Mouse (Mus musculus) embryonic facial prominence, embryonic 11.5 days (tissue): ENCODE measurements around the gene Pak1. TPM values are rescaled to one million over a fixed set of nuclear protein-coding genes. Genes with fewer than 3 reads are reported as not detected.

Source experiments
- ATAC-seq: fragments of 200-750 bp; cut with Nextera tagmentation; replicated peaks from 2 replicates; pipeline ENCODE4 v1.8.0; 2017; ENCODE audit warnings: low read depth; ENCODE audit not compliant: insufficient number of reproducible peaks, low FRiP score, low TSS enrichment
- DNase-seq: peaks from one replicate; pipeline ENCODE4 v3.0.0-alpha.2; 2015; ENCODE audit warnings: low spot score
- H3K27ac ChIP-seq: fragments of 300-500 bp; sonication (generic); replicated peaks from 2 replicates; pipeline ENCODE4 v1.5.1; 2014; ENCODE audit warnings: mild to moderate bottlenecking, low read depth, low read length, control low read depth
- H3K27me3 ChIP-seq: fragments of 300-500 bp; sonication (generic); 2 replicates; pipeline ENCODE4 v1.6.1; 2014; ENCODE audit warnings: mild to moderate bottlenecking, low read length, moderate library complexity, mixed read lengths; ENCODE audit not compliant: control insufficient read depth, insufficient read depth
- H3K36me3 ChIP-seq: fragments of 300-500 bp; sonication (generic); replicated peaks from 2 replicates; pipeline ENCODE4 v1.6.1; 2014; ENCODE audit warnings: low read depth, mild to moderate bottlenecking, low read length, moderate library complexity, mixed read lengths; ENCODE audit not compliant: control insufficient read depth, insufficient read depth
- H3K4me1 ChIP-seq: fragments of 300-500 bp; sonication (generic); 2 replicates; pipeline ENCODE4 v1.6.1; 2014; ENCODE audit warnings: low read length, mixed read lengths; ENCODE audit not compliant: control insufficient read depth, insufficient read depth
- H3K4me2 ChIP-seq: fragments of 300-500 bp; sonication (generic); 2 replicates; pipeline ENCODE4 v1.6.1; 2014; ENCODE audit warnings: low read depth, mild to moderate bottlenecking, control low read depth, low read length, moderate library complexity
- H3K4me3 ChIP-seq: fragments of 300-500 bp; sonication (generic); 2 replicates; pipeline ENCODE4 v1.5.1; 2014; ENCODE audit warnings: low read depth, low read length, control low read depth
- H3K9ac ChIP-seq: fragments of 300-500 bp; sonication (generic); replicated peaks from 2 replicates; pipeline ENCODE4 v1.6.1; 2014; ENCODE audit warnings: mild to moderate bottlenecking, control low read depth, low read length
- H3K9me3 ChIP-seq: fragments of 300-500 bp; sonication (generic); replicated peaks from 2 replicates; pipeline ENCODE4 v1.6.1; 2016; ENCODE audit warnings: mild to moderate bottlenecking, low read length, inconsistent platforms, mixed read lengths; ENCODE audit not compliant: control insufficient read depth
- WGBS: fragments of 180-500 bp; shearing (Covaris S2); extraction: QIAGEN DNeasy Blood & Tissue Kit; methylation state at CpG from one replicate; pipeline ENCODE4 v1.1.7; 2014; 5-methylcytosine and 5-hydroxymethylcytosine counted together
- polyA plus RNA-seq: library from polyadenylated mRNA; unstranded; fragments of >200 nt; fragmentation: Nextera tagmentation; extraction: Ambion mirVana; gene quantifications from 2 replicates; pipeline ENCODE4 v1.2.1, GENCODE M21; 2014

Pak1 gene
- polyA plus RNA-seq, 1 experiment from 2014 or later = 51.4 TPM

GRCm38 (mm10) chr7:97769020-97769419 is 19.3 kb upstream of the Pak1 start:
- Histone ChIP-seq H3K27ac (no peak overlapping the region), H3K27me3 (no peaks in the 10 kb centered on the region), H3K36me3 (no peaks in the 10 kb centered on the region), H3K9ac (no peak overlapping the region), H3K9me3 (no peaks in the 10 kb centered on the region), H3K4me2 (no peak overlapping the region), H3K4me3 (no peak overlapping the region), H3K4me1 (no peaks in the 10 kb centered on the region)
- ATAC-seq = no peak
- 75% methylated on average over 4 of the region's 4 CpGs for WGBS
- DNase-seq = no peak

GRCm38 (mm10) chr7:97770841-97771620 is 17.3 kb upstream of the Pak1 start:
- 88% methylated on average over 6 of the region's 6 CpGs for WGBS
- no peak overlapping the region for H3K9ac ChIP-seq
- no peak overlapping the region for H3K27ac ChIP-seq
- no peak overlapping the region for H3K4me3 ChIP-seq
- no peak for DNase-seq
- H3K9me3 ChIP-seq = no peaks in the 10 kb centered on the region
- no peaks in the 10 kb centered on the region for H3K36me3 ChIP-seq
- no peak for ATAC-seq
- no peaks in the 10 kb centered on the region for H3K4me1 ChIP-seq
- no peaks in the 10 kb centered on the region for H3K27me3 ChIP-seq
- H3K4me2 ChIP-seq = no peak overlapping the region

- H3K27me3 ChIP-seq = no peaks in the 10 kb centered on the region
- no peak overlapping the region for H3K4me2 ChIP-seq
- 42% methylated on average over 3 of the region's 3 CpGs for WGBS
- ATAC-seq (no peak), DNase-seq (no peak)
- H3K4me3 ChIP-seq = no peak overlapping the region
- H3K4me1 ChIP-seq = no peaks in the 10 kb centered on the region
- no peak overlapping the region for H3K27ac ChIP-seq
- no peaks in the 10 kb centered on the region for H3K36me3 ChIP-seq
- no peaks in the 10 kb centered on the region for H3K9me3 ChIP-seq
- no peak overlapping the region for H3K9ac ChIP-seq
These were observed 13.0 kb upstream of the Pak1 start for GRCm38 (mm10) chr7:97775380-97775779.

DNA sequence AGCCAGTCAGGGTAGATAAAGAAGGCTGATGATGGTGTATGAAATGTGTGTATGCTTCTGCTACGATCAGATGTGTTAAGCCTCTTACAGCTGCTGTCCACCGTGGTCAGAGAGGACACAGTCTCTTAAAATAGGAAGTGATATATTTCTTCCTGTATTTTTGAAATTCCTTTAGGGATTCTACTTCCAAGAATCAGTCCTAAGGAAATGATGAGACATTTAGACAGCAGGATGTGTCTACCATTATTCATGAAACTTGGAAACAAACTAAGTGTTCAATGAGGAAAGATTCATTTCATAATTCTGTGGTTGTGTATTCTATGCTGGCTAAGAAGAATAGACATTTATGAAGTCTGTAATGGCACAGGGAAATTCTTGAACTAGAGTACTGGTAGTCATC is 12.4 kb upstream of the Pak1 start:
- DNase-seq (no peak), ATAC-seq (no peak)
- Histone ChIP-seq H3K27ac (no peak overlapping the region), H3K4me3 (no peak overlapping the region), H3K4me2 (no peak overlapping the region), H3K36me3 (no peaks in the 10 kb centered on the region), H3K9me3 (no peaks in the 10 kb centered on the region), H3K9ac (no peak overlapping the region), H3K27me3 (no peaks in the 10 kb centered on the region), H3K4me1 (no peaks in the 10 kb centered on the region)
- WGBS = 86% methylated on average over 2 of the region's 2 CpGs

- H3K4me2 ChIP-seq = no peak overlapping the region
- H3K9ac ChIP-seq = no peak overlapping the region
- ATAC-seq (no peak), DNase-seq (no peak)
- H3K36me3 ChIP-seq = no peaks in the 10 kb centered on the region
- no peak overlapping the region for H3K27ac ChIP-seq
- no peaks in the 10 kb centered on the region for H3K27me3 ChIP-seq
- WGBS = 94% methylated on average over 4 of the region's 4 CpGs
- no peaks in the 10 kb centered on the region for H3K9me3 ChIP-seq
- H3K4me3 ChIP-seq = no peak overlapping the region
- H3K4me1 ChIP-seq = no peaks in the 10 kb centered on the region
These were observed 11.2 kb upstream of the Pak1 start for GRCm38 (mm10) chr7:97777191-97777590.

GRCm38 (mm10) chr7:97780222-97780621 is 8.1 kb upstream of the Pak1 start:
- Histone ChIP-seq H3K9me3 (no peaks in the 10 kb centered on the region), H3K36me3 (no peaks in the 10 kb centered on the region), H3K27ac (no peak overlapping the region), H3K4me1 (no peaks in the 10 kb centered on the region), H3K9ac (no peak overlapping the region), H3K4me2 (no peak overlapping the region), H3K4me3 (no peak overlapping the region), H3K27me3 (no peaks in the 10 kb centered on the region)
- ATAC-seq (no peak), DNase-seq (no peak)
- 96% methylated on average over 1 of the region's 1 CpGs for WGBS

DNA sequence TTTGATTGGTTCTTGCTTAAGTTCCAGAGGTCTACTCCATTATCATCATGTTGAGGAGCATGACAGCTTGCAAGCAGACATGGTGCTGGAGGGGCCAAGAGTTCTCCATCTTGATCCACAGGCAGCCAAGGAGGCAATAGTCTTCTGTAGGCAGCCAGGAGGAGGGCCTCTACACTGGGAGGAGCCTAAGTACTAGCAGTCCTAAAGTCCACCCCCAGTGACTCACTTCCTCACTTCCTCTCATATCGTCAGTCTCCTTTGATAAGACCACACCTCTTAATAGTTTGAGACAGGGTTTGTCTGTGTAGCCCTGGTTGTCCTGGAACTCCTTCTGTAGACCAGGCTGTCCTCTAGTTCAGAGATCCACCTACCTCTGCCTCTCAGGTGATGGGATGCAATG is 7.5 kb upstream of the Pak1 start:
- no peak for DNase-seq
- no peaks in the 10 kb centered on the region for H3K4me1 ChIP-seq
- no peak overlapping the region for H3K4me2 ChIP-seq
- H3K9ac ChIP-seq = no peak overlapping the region
- ATAC-seq = no peak
- WGBS = 84% methylated on average over 1 of the region's 1 CpGs
- H3K27ac ChIP-seq = no peak overlapping the region
- no peaks in the 10 kb centered on the region for H3K9me3 ChIP-seq
- no peaks in the 10 kb centered on the region for H3K36me3 ChIP-seq
- H3K27me3 ChIP-seq = no peaks in the 10 kb centered on the region
- H3K4me3 ChIP-seq = no peak overlapping the region

GRCm38 (mm10) chr7:97781496-97781895 is 6.8 kb upstream of the Pak1 start:
- Histone ChIP-seq H3K4me2 (no peak overlapping the region), H3K4me3 (no peak overlapping the region), H3K36me3 (no peaks in the 10 kb centered on the region), H3K27ac (no peak overlapping the region), H3K9ac (no peak overlapping the region), H3K9me3 (no peaks in the 10 kb centered on the region), H3K27me3 (no peaks in the 10 kb centered on the region), H3K4me1 (no peaks in the 10 kb centered on the region)
- 71% methylated on average over 8 of the region's 8 CpGs for WGBS
- DNase-seq = no peak
- no peak for ATAC-seq
